Mouse (Mus musculus) gastrocnemius, postnatal 36 days (tissue): ENCODE results near the gene Rchy1. TPM values are rescaled to one million over a fixed set of nuclear protein-coding genes. Genes with fewer than 3 reads are reported as not detected.
"Not testable (repeated sequence)": the region's sequence is repeated elsewhere in the genome, so short reads cannot be mapped to it uniquely, and the experiment has no call there.

Source experiments
- DNase-seq, 2 experiments: peaks; one replicate each; pipeline ENCODE4 v3.0.0; 2022
- intact Hi-C: fragments of 180-260 bp; cut with DNase I; formaldehyde crosslinking; loops from one replicate; pipeline ENCODE4 v1.15.1; 2025
- total RNA-seq, 2 experiments: library from RNA; stranded (reverse); gene quantifications; 2 replicates each; pipeline ENCODE4 v1.2.3; 2021

Gene Rchy1
- total RNA-seq, 2 experiments from 2014 or later, result 21.7 to 26.0 TPM

DNA sequence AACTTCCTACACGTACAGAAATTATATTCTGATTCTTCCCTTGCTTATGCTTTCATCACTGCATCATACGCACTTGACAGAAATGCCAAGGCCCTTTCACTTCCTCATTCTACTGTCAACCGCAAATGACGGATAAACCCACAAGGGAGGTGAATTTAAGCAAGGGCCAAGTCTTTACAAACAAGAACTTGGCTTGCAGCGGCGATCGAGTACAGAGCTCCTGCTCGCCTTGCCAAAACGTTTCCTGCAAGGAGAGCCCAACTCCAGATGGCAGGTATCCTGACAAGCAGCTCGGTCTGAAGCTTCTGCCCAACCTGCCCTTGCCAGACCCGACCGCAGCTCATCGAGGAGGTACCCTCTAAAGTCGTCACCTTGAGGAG, 619 bp downstream of the Rchy1 start:
- no peak for DNase-seq

DNA sequence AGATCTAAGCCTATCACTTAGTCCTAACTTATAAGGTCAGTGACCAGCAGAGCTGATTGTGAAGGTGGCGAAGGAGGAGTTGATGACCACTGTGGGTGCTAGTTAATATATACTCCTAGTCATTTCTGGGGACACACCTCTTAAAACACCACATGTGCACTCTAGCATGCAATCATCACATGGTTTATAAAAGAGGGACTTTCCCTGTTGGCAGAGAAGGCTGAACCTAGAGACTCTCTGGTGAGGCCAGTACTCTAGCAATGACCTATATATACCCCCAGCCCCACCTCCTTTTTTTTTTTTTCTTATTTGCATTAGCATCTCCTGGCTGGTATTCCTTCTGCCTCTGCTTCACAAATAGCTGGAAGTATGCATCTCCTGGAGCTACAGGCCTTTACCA, 1.5 kb downstream of the Rchy1 start:
- no peak for DNase-seq

More for the DNA sequence above, 619 bp downstream of the Rchy1 start:
- intact Hi-C loops, result loop anchor here (10.0 kb wide), 1 partner anchor 153 kb away; no protein-coding TSS in a partner anchor

DNA sequence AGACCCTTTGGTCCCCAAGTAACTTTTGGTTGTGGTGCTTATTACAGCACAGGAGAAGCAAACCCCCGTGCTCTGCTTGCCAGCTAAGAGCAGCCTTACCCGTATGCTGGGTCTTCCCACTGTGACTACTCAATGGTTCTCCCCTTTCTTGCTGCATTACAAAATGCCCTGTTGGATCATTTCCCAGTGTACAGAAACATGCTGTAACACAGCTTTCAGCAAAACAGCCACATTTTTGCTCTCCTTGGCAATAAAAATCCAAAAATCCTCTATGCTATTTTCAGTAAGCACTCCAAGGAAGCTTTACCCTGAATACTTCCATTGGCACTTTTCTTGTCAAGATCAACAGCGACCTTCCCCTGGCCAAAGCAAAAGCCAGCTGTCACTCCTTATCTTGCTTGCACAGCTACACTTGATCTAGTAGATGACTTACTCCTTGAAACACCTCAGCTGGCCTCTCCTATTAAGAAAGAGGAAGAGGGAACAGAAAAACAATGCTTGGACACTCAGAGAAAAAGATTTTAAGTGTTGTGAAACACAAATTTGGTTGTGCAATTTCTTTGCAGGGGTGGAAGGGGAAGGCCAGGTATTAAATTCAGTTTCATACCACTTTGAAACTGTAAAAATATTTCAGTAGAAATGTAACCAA, 2.1 kb downstream of the Rchy1 start:
- no peak for DNase-seq
- intact Hi-C loops, result loop anchor here (10.0 kb wide), 1 partner anchor 154 kb away; no protein-coding TSS in a partner anchor

More for the DNA sequence above, 1.5 kb downstream of the Rchy1 start:
- intact Hi-C loops, result loop anchor here (10.0 kb wide), 1 partner anchor 153 kb away; no protein-coding TSS in a partner anchor

DNA sequence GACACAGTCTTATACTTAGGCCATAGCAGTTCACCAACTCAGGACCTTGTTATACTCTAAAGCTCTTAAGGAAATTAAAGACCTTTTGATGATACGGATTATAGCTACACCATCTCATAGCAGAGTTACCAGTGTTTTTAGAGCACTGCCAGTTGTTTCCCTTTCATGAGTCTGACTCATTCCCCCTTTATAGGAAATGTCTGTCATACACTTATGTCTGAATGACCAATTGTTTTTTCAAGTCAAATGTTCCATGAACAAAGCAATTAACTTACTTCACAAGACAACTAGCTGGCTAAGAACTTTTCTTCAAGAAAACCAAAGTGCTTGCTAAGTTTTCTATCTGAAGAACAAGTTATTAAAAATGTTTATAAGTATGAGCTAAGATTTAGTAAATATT, 2.9 kb downstream of the Rchy1 start:
- intact Hi-C loops, result loop anchor here (10.0 kb wide), 1 partner anchor 155 kb away; no protein-coding TSS in a partner anchor
- no peak for DNase-seq

DNA sequence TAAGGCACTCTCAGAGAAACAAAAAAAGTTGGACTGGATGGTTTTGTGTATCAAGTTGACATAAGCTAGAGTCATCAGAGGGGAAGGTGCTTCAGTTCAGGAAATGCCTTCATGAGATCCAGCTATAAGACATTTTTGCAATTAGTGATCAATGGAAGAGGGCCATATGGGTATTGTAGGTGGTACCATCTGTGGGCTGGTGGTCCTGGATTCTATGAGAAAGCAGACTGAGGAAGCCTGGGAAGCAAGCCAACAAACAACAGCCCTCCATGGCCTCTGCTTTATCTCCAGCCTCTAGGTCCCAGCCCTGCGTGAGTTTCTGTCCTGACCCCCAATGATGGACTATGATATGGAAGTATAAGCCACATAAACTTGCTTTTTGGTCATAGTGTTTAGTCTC, 3.8 kb downstream of the Rchy1 start:
- intact Hi-C loops, result no loop called here
- DNase-seq, result no peak

DNA sequence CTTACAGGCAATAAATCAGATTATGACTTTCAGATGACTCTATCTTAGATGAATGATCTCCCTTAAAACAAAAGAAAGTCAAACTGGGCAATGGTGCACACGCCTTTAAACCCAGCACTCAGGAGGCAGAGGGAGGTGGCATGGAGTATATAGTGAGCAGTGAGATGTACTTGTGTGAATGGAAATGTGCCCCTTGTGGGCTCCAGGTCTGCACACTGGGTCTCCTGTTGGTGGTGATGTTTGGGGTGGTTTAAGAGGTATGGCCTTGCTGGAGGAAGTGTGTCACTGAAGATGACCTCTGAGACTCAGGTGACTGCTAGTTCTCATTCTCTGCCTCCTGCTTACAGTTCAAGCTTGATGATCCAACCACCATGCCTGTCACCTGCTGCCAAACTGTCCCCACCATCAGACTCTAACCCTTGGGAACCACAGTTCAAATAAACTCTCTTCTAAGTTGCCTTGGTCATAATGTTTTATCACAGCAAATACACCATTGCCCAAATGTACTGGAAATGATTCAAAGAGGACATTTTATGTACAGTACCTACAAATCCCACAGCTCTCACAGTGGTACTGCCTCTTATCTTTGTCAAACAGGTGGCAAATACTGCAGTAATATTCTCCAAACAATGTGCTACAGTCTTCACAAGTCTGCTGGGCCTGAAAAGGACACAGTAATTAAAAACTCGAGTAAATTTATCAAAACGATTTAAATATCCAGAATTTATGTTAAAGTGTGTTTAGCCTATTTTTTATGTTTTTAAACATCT, 5.7 kb downstream of the Rchy1 start:
- no peak for DNase-seq
- intact Hi-C loops, result no loop called here

DNA sequence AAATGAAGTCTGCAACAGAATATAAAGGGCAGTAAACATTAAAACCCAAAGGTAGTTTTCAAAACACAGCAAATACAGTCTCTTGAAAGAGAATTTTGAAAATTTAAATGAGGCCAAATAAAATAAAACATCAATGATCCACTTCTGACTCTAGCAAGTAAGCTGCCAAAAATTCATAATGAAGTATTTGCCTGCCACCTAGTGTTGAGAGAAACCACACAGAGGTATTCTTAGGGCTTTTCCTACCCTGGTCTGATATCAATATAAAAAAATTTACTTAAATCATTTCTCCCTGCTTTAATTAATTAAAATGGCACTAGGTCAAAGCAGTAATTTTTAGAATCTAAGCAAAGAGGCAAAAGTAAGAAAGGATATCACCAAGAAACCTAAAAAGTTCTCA, 11.5 kb downstream of the Rchy1 start:
- intact Hi-C loops, result loop anchor here (2.0 kb wide), 1 partner anchor 435 kb away; the partner anchor contains the start of gene Parm1
- DNase-seq, result no peak

DNA sequence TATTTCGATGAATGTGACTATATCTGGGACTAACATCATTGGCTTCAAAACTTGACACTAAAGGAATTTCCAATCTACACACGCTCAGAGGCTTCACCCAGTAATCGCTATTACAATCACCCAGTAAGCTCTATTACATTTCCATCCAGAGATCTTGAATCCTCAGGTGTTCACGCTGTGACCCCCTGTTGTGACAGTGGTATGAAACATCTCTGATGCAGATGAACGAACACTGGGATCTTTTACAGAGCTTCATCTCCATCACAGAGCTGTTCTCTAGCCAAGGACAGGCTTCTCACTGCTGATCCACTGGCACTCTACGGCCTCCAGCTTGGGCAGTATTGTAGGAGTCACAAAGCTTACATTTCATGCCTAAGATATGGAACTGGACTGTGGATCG, 13.4 kb downstream of the Rchy1 start:
- intact Hi-C loops, result loop anchor here (5.0 kb wide), 1 partner anchor 482 kb away; no protein-coding TSS in a partner anchor
- no peak for DNase-seq

DNA sequence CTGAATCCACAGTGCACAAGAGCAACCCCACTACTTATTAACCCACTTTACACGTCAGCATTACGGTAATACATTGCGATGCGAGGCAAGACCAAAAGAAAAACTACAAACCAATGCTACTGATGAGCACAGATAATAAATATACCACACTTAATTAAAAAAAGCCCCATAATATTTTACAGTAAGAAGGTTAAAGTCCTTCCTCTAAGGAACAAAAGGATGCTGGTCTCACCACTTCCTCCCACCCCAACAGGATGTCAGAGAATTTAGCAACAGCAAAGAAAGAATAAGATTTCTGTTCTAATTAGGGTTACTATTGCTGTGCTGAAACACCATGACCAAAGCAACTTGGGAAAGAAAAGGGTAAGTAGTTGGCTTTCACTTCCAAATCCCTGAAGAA, 15.9 kb downstream of the Rchy1 start:
- intact Hi-C loops, result loop anchor here (5.0 kb wide), 1 partner anchor 480 kb away; no protein-coding TSS in a partner anchor
- no peak for DNase-seq

DNA sequence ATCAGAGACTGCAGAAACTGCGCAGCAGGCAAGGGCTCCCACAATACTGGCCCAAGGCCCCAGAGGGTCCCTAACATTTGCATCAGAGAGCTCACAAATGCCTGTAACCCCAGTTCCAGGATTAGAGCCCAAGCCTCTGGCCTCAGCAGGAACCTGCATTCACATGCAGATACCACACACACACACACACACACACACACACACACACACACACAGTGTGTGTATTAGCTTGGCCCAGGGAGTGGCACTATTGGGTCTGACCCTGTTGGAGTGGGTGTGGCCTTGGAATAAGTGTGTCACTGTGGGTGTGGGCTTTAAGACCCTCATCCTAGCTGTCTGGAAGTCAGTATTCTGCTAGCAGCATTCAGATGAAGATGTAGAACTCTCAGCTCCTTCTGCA, 17.3 kb downstream of the Rchy1 start:
- not testable (repeated sequence) for DNase-seq
- intact Hi-C loops, result loop anchor here (5.0 kb wide), 1 partner anchor 478 kb away; no protein-coding TSS in a partner anchor

DNA sequence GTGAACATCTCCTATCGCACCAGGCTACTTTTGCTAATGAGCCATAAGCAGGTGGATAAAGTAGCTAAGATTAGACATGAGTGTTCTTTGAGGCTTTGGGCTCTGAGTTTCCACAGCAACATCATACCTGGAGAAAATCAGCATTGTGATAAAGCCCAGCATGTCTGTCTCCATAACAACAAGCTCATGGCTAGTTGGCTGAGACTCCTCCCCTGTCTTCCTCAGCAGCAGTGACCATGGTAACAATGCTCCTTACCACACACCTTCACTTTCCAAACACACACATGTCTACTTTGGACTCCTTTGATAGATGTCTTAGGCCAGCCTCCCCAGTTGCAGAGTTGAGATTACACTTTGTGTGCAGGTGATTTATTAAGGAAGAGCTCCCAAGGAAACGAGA, 49.6 kb downstream of the Rchy1 start:
- intact Hi-C loops, result no loop called here
- DNase-seq, result no peak

DNA sequence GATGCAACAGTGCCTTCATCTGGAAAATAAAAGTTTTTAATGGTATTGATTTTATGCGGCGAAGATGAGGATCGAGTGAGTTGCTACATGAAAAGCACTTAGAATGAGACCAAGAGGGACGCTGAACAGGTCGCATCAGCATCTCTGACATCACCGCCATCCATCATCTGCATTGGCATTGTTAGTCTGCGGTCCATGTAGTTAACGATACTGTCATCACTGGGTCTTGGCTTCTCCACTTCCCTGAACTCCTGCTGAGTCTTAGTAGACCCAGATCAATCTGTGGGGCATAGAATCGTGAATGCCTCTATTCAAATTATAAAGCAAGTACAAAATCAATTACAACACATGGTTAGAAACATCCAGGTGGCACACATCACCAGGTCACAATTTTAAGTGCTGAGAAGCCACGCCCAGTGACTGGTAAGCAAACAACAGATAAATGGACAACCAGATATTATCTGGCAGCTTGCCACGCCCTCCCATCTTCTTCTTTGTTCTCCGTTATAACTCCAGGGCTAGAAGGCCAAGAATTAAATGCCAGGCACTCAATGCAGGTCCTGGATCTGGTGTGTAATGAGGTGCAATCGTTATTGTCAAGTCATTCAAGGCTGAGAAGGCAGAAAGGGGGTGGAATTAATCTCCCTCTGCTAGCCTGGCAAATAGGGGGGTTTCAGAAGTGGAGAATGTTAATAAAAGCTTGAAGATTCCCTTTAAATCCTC, 51.3 kb downstream of the Rchy1 start:
- DNase-seq, result no peak
- intact Hi-C loops, result no loop called here

DNA sequence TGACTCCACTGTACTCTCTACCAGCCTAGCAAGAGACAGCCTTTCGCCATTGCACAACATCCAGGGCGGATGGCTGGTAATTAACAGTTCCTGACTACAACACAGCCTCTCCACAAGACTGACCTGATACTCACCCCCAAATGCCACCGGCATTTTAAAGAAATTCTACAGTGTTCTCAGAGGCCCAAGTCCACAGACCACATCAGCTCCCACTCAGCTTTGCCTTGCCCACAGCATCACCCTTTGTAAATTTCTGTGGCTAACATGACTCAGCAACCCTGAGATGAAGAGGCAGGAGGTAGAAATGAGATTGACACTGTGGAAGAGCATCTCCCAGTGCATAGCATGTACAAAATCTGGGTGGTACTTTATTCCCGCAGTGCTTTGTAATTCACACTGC, 52.3 kb downstream of the Rchy1 start:
- DNase-seq, result no peak
- intact Hi-C loops, result no loop called here

DNA sequence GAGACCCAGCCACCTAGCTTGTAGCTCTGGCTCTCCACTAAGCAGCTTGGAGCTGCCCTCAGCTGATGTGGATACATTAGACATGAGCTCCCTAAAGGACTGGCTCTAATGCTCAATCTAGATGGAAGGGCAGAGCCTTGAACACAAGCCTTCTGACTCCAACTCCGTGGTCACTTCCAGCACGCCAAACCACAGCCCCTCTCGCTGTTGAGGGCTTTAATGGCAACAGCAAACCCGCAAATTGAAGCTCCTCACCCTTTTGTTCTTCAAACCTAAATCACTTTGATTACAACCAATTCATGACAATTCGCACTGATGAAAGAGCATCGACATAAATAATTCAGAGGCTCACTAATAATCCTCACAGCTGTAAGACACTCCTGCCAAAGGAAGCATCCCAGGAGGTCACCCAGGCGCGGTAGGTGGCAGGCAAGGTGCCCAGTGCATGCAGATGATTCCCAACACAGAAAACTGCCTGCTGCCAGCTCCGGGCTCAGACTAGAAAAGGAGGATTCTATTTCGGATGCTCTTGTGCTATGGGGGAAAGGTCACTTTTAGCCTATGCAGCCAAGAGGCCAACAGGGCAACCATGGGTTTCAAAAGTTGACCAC, 53.8 kb downstream of the Rchy1 start:
- DNase-seq, result peak in 1 of 2 experiments; percentile 23
- intact Hi-C loops, result no loop called here

Other genes starting within 250 kb of the Rchy1 start
- not detected for gene Odaph, start 24.4 kb upstream of the Rchy1 start, total RNA-seq
- 1 to 10 TPM; 3.2 to 3.4 TPM for gene Cdkl2, start 80.8 kb upstream of the Rchy1 start, total RNA-seq
- 10 to 100 TPM; 51.1 to 52.6 TPM for gene G3bp2, start 120.7 kb upstream of the Rchy1 start, total RNA-seq
- 10 to 100 TPM; 56.2 to 60.0 TPM for gene Uso1, start 174.9 kb upstream of the Rchy1 start, total RNA-seq